Mouse (Mus musculus) brain, embryonic 18.5 days (tissue): ENCODE results near the gene Tnnt2.

ENCODE experiments used
- DNase-seq: peaks from one replicate; pipeline ENCODE4 v3.0.0-alpha.2; 2012; ENCODE audit warnings: low read depth, low spot score

Gene Tnnt2

DNA sequence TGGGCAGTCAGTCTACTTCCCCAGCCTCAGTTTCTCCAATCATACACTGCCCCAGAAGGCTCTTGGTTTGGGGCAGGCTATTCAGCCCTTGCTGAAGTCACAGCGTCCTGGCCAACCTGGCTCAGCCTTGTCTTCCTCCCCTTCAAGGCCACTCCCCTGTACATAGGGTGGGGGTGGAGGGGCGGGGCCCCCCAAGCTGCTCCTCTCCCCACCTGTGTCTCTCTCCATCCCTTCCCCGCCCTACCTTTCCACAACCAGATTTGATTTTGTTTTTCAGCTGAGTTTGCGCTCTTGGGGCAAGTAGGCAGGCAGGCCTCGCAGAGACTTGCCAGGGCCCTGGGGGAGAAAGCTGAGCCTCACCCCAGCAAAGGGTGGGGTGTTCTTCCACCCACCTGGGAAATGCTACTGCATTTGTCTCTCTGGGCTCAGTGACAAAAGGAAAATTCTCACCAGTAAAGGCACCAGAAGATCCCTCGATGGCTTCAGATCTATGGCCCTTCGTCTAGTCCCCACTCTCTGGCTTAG, 63.9 kb downstream of the Tnnt2 start:
- no peak for DNase-seq
